Mouse (Mus musculus) midbrain, embryonic 12.5 days (tissue): ENCODE measurements around the gene Arpc3. TPM values are rescaled to one million over a fixed set of nuclear protein-coding genes. Genes with fewer than 3 reads are reported as not detected.
"Not testable (repeated sequence)": the region's sequence is repeated elsewhere in the genome, so short reads cannot be mapped to it uniquely, and the experiment has no call there.

ENCODE experiments used
- ATAC-seq: fragments of 200-750 bp; cut with Nextera tagmentation; 2 replicates; pipeline ENCODE4 v1.8.0; 2017; ENCODE audit warnings: low read depth, moderate TSS enrichment, moderate library complexity; ENCODE audit not compliant: low FRiP score
- H3K27ac ChIP-seq: fragments of 300-500 bp; sonication (generic); replicated peaks from 2 replicates; pipeline ENCODE4 v1.5.1; 2016; ENCODE audit warnings: mild to moderate bottlenecking
- H3K27me3 ChIP-seq: fragments of 300-500 bp; sonication (generic); 2 replicates; pipeline ENCODE4 v1.6.1; 2016; ENCODE audit warnings: mild to moderate bottlenecking
- H3K36me3 ChIP-seq: fragments of 300-500 bp; sonication (generic); 2 replicates; pipeline ENCODE4 v1.6.1; 2016
- H3K4me1 ChIP-seq: fragments of 300-500 bp; sonication (generic); 2 replicates; pipeline ENCODE4 v1.6.1; 2016
- H3K4me2 ChIP-seq: fragments of 300-500 bp; sonication (generic); replicated peaks from 2 replicates; pipeline ENCODE4 v1.6.1; 2016; ENCODE audit warnings: mild to moderate bottlenecking, moderate library complexity
- H3K4me3 ChIP-seq: fragments of 300-500 bp; sonication (generic); 2 replicates; pipeline ENCODE4 v1.5.1; 2016; ENCODE audit warnings: mild to moderate bottlenecking
- H3K9ac ChIP-seq: fragments of 300-500 bp; sonication (generic); replicated peaks from 2 replicates; pipeline ENCODE4 v1.6.1; 2016; ENCODE audit warnings: mild to moderate bottlenecking, moderate library complexity
- H3K9me3 ChIP-seq: fragments of 300-500 bp; sonication (generic); 2 replicates; pipeline ENCODE4 v1.6.1; 2016; ENCODE audit warnings: mild to moderate bottlenecking
- WGBS: fragments of 180-500 bp; shearing (Covaris S2); methylation state at CpG from one replicate; pipeline ENCODE4 v1.1.7; 2016; 5-methylcytosine and 5-hydroxymethylcytosine counted together
- polyA plus RNA-seq: library from polyadenylated mRNA; unstranded; fragments of >200 nt; fragmentation: Nextera tagmentation; extraction: Ambion mirVana; gene quantifications from 2 replicates; pipeline ENCODE4 v1.2.1, GENCODE M21; 2016

Gene Arpc3
- polyA plus RNA-seq, 1 experiment from 2014 or later: 118 TPM

- WGBS: 84% methylated on average over 5 of the region's 5 CpGs
- Histone ChIP-seq H3K36me3 (peaks cover 58% of the 10 kb centered on the region), H3K27me3 (no peaks in the 10 kb centered on the region), H3K4me1 (0 out of 2 replicates have a peak, but pooled peaks cover 3% of the 10 kb centered on the region), H3K9ac (no peak overlapping the region), H3K9me3 (no peaks in the 10 kb centered on the region), H3K4me2 (no peak overlapping the region), H3K27ac (no peak overlapping the region), H3K4me3 (no peak overlapping the region)
- ATAC-seq: no peak
These were observed 57.2 kb downstream of the Arpc3 start for GRCm38 (mm10) chr5:122448869-122449268.

- ATAC-seq: no peak
- H3K9ac ChIP-seq: no peak overlapping the region
- peaks cover 58% of the 10 kb centered on the region for H3K36me3 ChIP-seq
- 45% methylated on average over 7 of the region's 7 CpGs for WGBS
- H3K9me3 ChIP-seq: no peaks in the 10 kb centered on the region
- H3K4me1 ChIP-seq: 0 out of 2 replicates have a peak, but pooled peaks cover 3% of the 10 kb centered on the region
- no peak overlapping the region for H3K4me2 ChIP-seq
- H3K27me3 ChIP-seq: no peaks in the 10 kb centered on the region
- no peak overlapping the region for H3K27ac ChIP-seq
- H3K4me3 ChIP-seq: no peak overlapping the region
These were observed 58.3 kb downstream of the Arpc3 start for GRCm38 (mm10) chr5:122449946-122450345.

- H3K4me1 ChIP-seq: 0 out of 2 replicates have a peak, but pooled peaks cover 3% of the 10 kb centered on the region
- no peak overlapping the region for H3K4me2 ChIP-seq
- H3K27me3 ChIP-seq: no peaks in the 10 kb centered on the region
- peaks cover 58% of the 10 kb centered on the region for H3K36me3 ChIP-seq
- ATAC-seq: no peak
- H3K9ac ChIP-seq: no peak overlapping the region
- no peak overlapping the region for H3K27ac ChIP-seq
- H3K9me3 ChIP-seq: no peaks in the 10 kb centered on the region
- WGBS: 80% methylated on average over 5 of the region's 5 CpGs
- no peak overlapping the region for H3K4me3 ChIP-seq
These were observed 59.2 kb downstream of the Arpc3 start for GRCm38 (mm10) chr5:122450913-122451317.

GRCm38 (mm10) chr5:122451324-122451723 lies 59.6 kb downstream of the Arpc3 start:
- H3K27ac ChIP-seq: no peak overlapping the region
- H3K4me3 ChIP-seq: no peak overlapping the region
- peaks cover 58% of the 10 kb centered on the region for H3K36me3 ChIP-seq
- no peaks in the 10 kb centered on the region for H3K9me3 ChIP-seq
- 94% methylated on average over 5 of the region's 5 CpGs for WGBS
- H3K27me3 ChIP-seq: no peaks in the 10 kb centered on the region
- ATAC-seq: no peak
- H3K9ac ChIP-seq: no peak overlapping the region
- H3K4me1 ChIP-seq: 0 out of 2 replicates have a peak, but pooled peaks cover 3% of the 10 kb centered on the region
- no peak overlapping the region for H3K4me2 ChIP-seq

GRCm38 (mm10) chr5:122452194-122452593 lies 60.5 kb downstream of the Arpc3 start:
- no peaks in the 10 kb centered on the region for H3K9me3 ChIP-seq
- H3K4me1 ChIP-seq: 0 out of 2 replicates have a peak, but pooled peaks cover 3% of the 10 kb centered on the region
- no peak overlapping the region for H3K4me3 ChIP-seq
- no peak overlapping the region for H3K4me2 ChIP-seq
- H3K9ac ChIP-seq: no peak overlapping the region
- H3K27me3 ChIP-seq: no peaks in the 10 kb centered on the region
- ATAC-seq: no peak
- 84% methylated on average over 7 of the region's 7 CpGs for WGBS
- H3K36me3 ChIP-seq: peaks cover 60% of the 10 kb centered on the region
- H3K27ac ChIP-seq: no peak overlapping the region

- H3K4me1 ChIP-seq: 0 out of 2 replicates have a peak, but pooled peaks cover 3% of the 10 kb centered on the region
- ATAC-seq: no peak
- no peak overlapping the region for H3K4me3 ChIP-seq
- no peaks in the 10 kb centered on the region for H3K27me3 ChIP-seq
- H3K9me3 ChIP-seq: no peaks in the 10 kb centered on the region
- H3K36me3 ChIP-seq: peaks cover 67% of the 10 kb centered on the region
- WGBS: 86% methylated on average over 6 of the region's 6 CpGs
- H3K9ac ChIP-seq: no peak overlapping the region
- no peak overlapping the region for H3K27ac ChIP-seq
- H3K4me2 ChIP-seq: no peak overlapping the region
These were observed 61.5 kb downstream of the Arpc3 start for GRCm38 (mm10) chr5:122453188-122453587.

- no peak overlapping the region for H3K4me2 ChIP-seq
- 0 out of 2 replicates have a peak, but pooled peaks cover 3% of the 10 kb centered on the region for H3K4me1 ChIP-seq
- ATAC-seq: no peak
- peaks cover 80% of the 10 kb centered on the region for H3K36me3 ChIP-seq
- H3K9me3 ChIP-seq: no peaks in the 10 kb centered on the region
- 92% methylated on average over 4 of the region's 4 CpGs for WGBS
- H3K4me3 ChIP-seq: no peak overlapping the region
- no peaks in the 10 kb centered on the region for H3K27me3 ChIP-seq
- no peak overlapping the region for H3K27ac ChIP-seq
- no peak overlapping the region for H3K9ac ChIP-seq
These were observed 62.8 kb downstream of the Arpc3 start for GRCm38 (mm10) chr5:122454442-122454841.

GRCm38 (mm10) chr5:122454883-122455282 lies 63.2 kb downstream of the Arpc3 start:
- H3K27me3 ChIP-seq: no peaks in the 10 kb centered on the region
- 0 out of 2 replicates have a peak, but pooled peaks cover 2% of the 10 kb centered on the region for H3K4me1 ChIP-seq
- peaks cover 84% of the 10 kb centered on the region for H3K36me3 ChIP-seq
- H3K9ac ChIP-seq: no peak overlapping the region
- 93% methylated on average over 3 of the region's 3 CpGs for WGBS
- no peak overlapping the region for H3K4me3 ChIP-seq
- H3K4me2 ChIP-seq: no peak overlapping the region
- H3K27ac ChIP-seq: no peak overlapping the region
- no peaks in the 10 kb centered on the region for H3K9me3 ChIP-seq
- ATAC-seq: no peak

GRCm38 (mm10) chr5:122455584-122455983 lies 63.9 kb downstream of the Arpc3 start:
- Histone ChIP-seq H3K27me3 (no peaks in the 10 kb centered on the region), H3K4me3 (no peak overlapping the region), H3K36me3 (peaks cover 91% of the 10 kb centered on the region), H3K9me3 (no peaks in the 10 kb centered on the region), H3K9ac (no peak overlapping the region), H3K4me1 (no peaks in the 10 kb centered on the region), H3K27ac (no peak overlapping the region), H3K4me2 (no peak overlapping the region)
- WGBS: 93% methylated on average over 3 of the region's 3 CpGs
- ATAC-seq: no peak

- H3K27me3 ChIP-seq, H3K4me3 ChIP-seq, H3K27ac ChIP-seq, H3K4me2 ChIP-seq, H3K9ac ChIP-seq, ATAC-seq, H3K9me3 ChIP-seq, H3K4me1 ChIP-seq: not testable (repeated sequence)
- WGBS: 92% methylated on average over 9 of the region's 9 CpGs
- peaks cover 100% of the 10 kb centered on the region for H3K36me3 ChIP-seq
These were observed 65.4 kb downstream of the Arpc3 start for GRCm38 (mm10) chr5:122457054-122457453.

GRCm38 (mm10) chr5:122458066-122458465 lies 66.4 kb downstream of the Arpc3 start:
- Histone ChIP-seq H3K9ac (no peak overlapping the region), H3K36me3 (peaks cover 100% of the 10 kb centered on the region), H3K4me1 (no peaks in the 10 kb centered on the region), H3K4me2 (no peak overlapping the region), H3K4me3 (no peak overlapping the region), H3K27ac (no peak overlapping the region), H3K9me3 (no peaks in the 10 kb centered on the region), H3K27me3 (no peaks in the 10 kb centered on the region)
- 98% methylated on average over 4 of the region's 4 CpGs for WGBS
- no peak for ATAC-seq

GRCm38 (mm10) chr5:122459335-122459734 lies 67.7 kb downstream of the Arpc3 start:
- Histone ChIP-seq H3K9me3 (no peaks in the 10 kb centered on the region), H3K27me3 (no peaks in the 10 kb centered on the region), H3K27ac (no peak overlapping the region), H3K9ac (no peak overlapping the region), H3K36me3 (peaks cover 100% of the 10 kb centered on the region), H3K4me1 (no peaks in the 10 kb centered on the region), H3K4me3 (no peak overlapping the region), H3K4me2 (no peak overlapping the region)
- WGBS: 95% methylated on average over 5 of the region's 5 CpGs
- no peak for ATAC-seq

- Histone ChIP-seq H3K36me3 (peaks cover 100% of the 10 kb centered on the region), H3K4me3 (no peak overlapping the region), H3K9ac (no peak overlapping the region), H3K4me1 (no peaks in the 10 kb centered on the region), H3K27me3 (no peaks in the 10 kb centered on the region), H3K27ac (no peak overlapping the region), H3K4me2 (no peak overlapping the region), H3K9me3 (no peaks in the 10 kb centered on the region)
- 89% methylated on average over 11 of the region's 11 CpGs for WGBS
- ATAC-seq: no peak
These were observed 69.0 kb downstream of the Arpc3 start for GRCm38 (mm10) chr5:122460656-122461055.
